Mouse (Mus musculus): ENCODE measurements around the gene Myo1f. TPM values are rescaled to one million over a fixed set of nuclear protein-coding genes. Genes with fewer than 3 reads are reported as not detected.

Myo1f gene
- 34.4 TPM for polyA plus RNA-seq (2017; shearing (Covaris generic))

GRCm38 (mm10) chr17:33555223-33555855, at the start of gene Myo1f:
Gene Myo1f, plus strand, starts transcription at chr17:33555707.

GRCm38 (mm10) chr17:33523918-33524755, 31.4 kb upstream of the Myo1f start, which contains the start of gene Adamts10:
Gene Adamts10, plus strand, starts transcription at chr17:33524204.

GRCm38 (mm10) chr17:33628621-33629486, 73.3 kb downstream of the Myo1f start, which contains the start of gene Zfp414:
Gene Zfp414, plus strand, starts transcription at chr17:33629090.

GRCm38 (mm10) chr17:33637516-33638276, 82.2 kb downstream of the Myo1f start, which contains the start of gene Pram1:
Gene Pram1, plus strand, starts transcription at chr17:33638056.

Other genes starting within 250 kb of the Myo1f start
- 13.0 TPM for gene Zfp81, start 196.8 kb upstream of the Myo1f start, polyA plus RNA-seq (2017; shearing (Covaris generic))
- 6.1 TPM for gene Zfp101, start 161.1 kb upstream of the Myo1f start, polyA plus RNA-seq (2017; shearing (Covaris generic))
- gene Actl9, start 122.8 kb upstream of the Myo1f start, polyA plus RNA-seq (2017; shearing (Covaris generic)) = not detected
- 111 TPM for gene Adamts10, start 31.5 kb upstream of the Myo1f start, polyA plus RNA-seq (2017; shearing (Covaris generic))
- gene Zfp414, start 73.4 kb downstream of the Myo1f start, polyA plus RNA-seq (2017; shearing (Covaris generic)) = 74.9 TPM
- gene Pram1, start 82.3 kb downstream of the Myo1f start, polyA plus RNA-seq (2017; shearing (Covaris generic)) = 2.2 TPM
- 381 TPM for gene Hnrnpm, start 131.2 kb downstream of the Myo1f start, polyA plus RNA-seq (2017; shearing (Covaris generic))
- gene March2, start 163.0 kb downstream of the Myo1f start, polyA plus RNA-seq (2017; shearing (Covaris generic)) = 122 TPM
- 284 TPM for gene Rab11b, start 204.8 kb downstream of the Myo1f start, polyA plus RNA-seq (2017; shearing (Covaris generic))
- gene Angptl4, start 226.1 kb downstream of the Myo1f start, polyA plus RNA-seq (2017; shearing (Covaris generic)) = 4.3 TPM

All from CD4-positive, CD25-positive, alpha-beta regulatory T cell (primary cell).